Mouse (Mus musculus): ENCODE measurements around the gene Madcam1.
A peak's percentile ranks its signal among the peaks of the same experiment; 100 is the strongest.
"Not testable (repeated sequence)": the region's sequence is repeated elsewhere in the genome, so short reads cannot be mapped to it uniquely, and the experiment has no call there.

Madcam1 gene

GRCm38 (mm10) chr10:79687513-79687912, 23.2 kb downstream of the Madcam1 start:
- no peak for DNase-seq (ENCODE audit: low read depth in 1 of 2, low spot score in 2 of 2)

DNA sequence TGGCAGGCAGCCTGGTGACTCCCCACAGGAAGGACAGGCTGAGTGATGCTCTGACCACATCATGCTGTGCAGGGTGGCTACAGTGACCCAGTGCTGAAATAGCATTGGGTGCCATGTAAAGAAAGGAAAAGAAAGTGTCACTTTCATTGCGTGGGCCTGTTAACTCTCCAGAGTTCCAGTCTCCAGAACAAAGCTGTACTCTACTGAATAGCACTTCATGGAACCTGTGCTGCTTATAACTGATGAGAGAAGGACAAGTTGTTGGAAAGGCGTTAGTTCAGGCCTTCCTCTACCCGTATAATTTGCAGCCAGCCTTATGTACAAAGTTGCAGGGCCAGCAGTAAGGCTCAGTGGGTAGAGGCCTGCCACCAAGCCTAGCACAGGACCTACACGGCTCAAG, 24.4 kb downstream of the Madcam1 start, which contains the start of gene Gzmm:
Gene Gzmm, plus strand, starts transcription at position 301 of the 400 bp plus-strand sequence.
- no peak for DNase-seq (ENCODE audit: low read depth in 1 of 2, low spot score in 2 of 2)

GRCm38 (mm10) chr10:79689178-79689577, 24.8 kb downstream of the Madcam1 start:
- no peak for DNase-seq (ENCODE audit: low read depth in 1 of 2, low spot score in 2 of 2)

DNA sequence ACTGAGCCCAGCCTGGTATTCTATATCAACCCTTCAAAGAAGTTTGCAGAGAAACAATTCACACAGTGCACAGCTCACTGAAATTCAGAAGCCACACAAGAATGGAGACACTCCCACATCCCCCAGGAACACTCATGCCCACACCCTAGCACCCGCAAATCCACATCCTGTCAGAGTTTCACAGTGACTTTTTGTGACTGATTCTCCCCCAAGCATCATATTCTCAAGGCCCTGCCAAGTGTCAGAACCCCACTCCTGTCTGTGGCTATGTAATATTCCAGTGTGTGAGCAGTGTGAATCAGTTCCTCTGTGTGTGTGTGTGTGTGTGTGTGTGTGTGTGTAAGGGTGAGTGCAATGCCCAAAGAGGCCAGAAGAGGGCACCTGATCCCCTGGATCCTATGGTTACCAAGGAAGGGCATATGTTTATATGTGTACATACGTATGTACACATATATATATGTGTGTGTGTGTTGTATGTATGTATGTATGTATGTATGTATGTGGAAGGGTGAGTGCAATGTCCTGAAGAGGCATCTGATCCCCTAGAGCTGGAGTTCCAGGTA, 27.7 kb downstream of the Madcam1 start:
- no peak for DNase-seq (ENCODE audit: low read depth in 1 of 2, low spot score in 2 of 2)

GRCm38 (mm10) chr10:79693580-79694378, 29.4 kb downstream of the Madcam1 start:
- no peak for DNase-seq (ENCODE audit: low read depth in 1 of 2, low spot score in 2 of 2)

DNA sequence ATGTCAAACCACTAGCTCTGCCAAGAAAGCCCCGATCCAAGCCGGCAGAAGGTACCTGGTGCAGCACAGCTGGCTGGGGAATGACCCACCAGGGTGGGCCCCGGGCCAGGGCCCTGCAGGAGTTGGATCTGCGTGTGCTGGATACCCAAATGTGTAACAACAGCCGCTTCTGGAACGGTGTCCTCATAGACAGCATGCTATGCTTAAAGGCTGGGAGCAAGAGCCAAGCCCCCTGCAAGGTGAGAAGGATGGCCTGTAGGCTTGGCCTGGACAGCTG, 30.0 kb downstream of the Madcam1 start:
- DNase-seq (ENCODE audit: low read depth in 1 of 2, low spot score in 2 of 2) = no peak

DNA sequence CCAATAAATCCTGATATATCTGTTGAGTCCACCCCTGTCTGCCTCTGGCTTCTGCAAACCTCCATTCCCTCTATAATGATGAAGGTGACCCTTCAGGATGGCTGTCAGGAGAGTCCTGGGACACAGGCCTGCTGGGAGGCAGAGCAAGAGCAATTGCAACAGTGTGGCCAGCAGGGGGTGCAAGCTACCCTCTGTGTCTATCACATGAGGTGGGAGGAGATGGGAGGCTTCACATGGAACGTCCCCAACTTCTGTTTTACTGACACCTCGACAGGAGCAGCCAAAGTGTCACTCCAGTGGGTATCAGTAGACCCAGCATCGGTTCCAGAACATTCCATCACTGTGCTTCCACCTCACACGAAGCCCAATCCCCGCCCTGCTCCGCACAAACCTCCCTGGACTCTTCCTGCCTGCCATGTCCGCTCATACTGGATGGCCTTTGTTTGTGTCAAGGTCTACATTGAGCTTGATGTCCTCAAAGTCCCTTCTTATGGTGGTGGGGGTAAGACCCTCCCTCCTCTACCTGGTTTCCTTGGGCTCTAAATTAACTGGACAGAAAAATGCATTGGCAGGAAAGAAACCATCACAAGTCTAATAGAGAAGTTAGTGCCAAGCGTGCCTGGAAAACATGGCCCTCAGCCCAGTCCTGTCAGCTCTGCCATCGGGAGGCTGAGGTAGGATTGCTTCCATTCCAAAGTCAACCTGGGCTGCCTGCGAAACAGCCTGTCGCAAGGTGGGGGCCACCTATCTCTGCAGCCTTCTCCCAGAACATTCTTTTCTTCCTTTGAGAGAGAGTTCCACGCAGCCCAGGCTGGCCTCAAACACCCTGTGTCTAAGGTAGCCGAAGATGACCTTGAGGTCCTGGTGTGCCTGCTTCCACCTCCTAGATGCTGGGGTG, 31.1 kb downstream of the Madcam1 start:
- DNase-seq (ENCODE audit: low read depth in 1 of 2, low spot score in 2 of 2) = peak in 1 of 2 experiments; percentile 60

DNA sequence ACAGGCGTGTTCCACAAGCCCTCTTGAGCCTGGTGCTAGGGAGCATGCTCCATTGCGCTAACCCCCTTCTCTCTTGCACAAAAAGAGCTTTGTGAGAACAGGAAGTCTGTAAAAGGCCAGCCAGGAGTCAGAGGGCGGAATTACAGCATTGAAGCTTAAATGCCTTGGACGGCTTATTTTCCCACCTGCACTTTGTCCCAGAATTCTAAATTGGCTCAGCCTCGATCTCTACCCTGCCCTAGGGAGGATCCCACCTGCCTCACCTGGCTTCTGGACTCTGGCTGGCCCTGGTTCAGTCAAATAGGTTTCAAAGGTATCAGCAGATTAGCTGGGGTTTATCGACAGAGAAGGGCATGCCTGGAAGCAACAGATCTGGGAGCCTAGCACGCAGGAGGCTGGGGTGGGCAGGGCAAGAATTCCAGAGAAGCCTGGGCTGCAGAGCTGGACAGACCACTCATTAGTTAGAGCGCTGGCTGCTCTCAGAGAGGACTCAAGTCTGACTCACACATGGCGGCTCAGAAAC, 31.8 kb downstream of the Madcam1 start:
- no peak for DNase-seq (ENCODE audit: low read depth in 1 of 2, low spot score in 2 of 2)

DNA sequence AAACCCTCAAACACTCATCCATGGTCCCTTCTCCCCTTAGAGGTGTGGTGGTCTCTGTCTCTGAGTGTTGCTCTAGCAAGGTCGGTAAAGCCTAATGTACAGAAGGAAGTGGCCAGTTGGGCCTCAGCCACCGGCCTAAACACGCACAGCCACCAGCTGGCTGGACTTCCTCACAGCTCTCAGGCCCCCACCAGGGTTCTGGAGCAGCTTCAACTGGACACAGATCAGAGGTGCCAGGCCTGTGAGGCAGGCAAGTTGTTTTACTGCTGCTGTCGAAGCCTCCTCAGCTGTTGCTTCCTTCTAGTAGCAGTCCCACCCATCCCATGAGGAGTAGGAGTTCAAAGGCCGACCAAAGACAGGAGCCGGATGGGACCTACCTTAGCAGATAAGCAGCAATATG, 33.6 kb downstream of the Madcam1 start:
- no peak for DNase-seq (ENCODE audit: low read depth in 1 of 2, low spot score in 2 of 2)

DNA sequence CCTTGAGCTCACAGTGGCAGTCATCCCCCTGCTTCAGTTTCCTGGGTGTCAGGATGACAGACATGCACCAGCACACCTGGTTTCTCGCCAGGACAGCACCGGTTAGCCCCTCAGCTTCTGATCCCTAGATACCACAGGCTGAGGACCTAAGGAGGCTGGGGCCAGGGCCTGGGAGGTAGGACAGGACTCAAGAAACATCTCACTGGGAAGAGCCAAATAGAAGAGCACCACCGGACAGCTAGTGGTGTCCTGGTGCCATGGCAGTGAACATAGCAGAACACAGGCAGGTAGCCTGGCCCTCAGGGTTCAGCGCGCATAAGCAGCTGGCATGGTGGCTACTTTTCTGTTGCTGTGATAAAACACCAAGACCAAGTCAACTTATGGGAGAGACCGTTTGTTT, 34.1 kb downstream of the Madcam1 start:
- no peak for DNase-seq (ENCODE audit: low read depth in 1 of 2, low spot score in 2 of 2)

DNA sequence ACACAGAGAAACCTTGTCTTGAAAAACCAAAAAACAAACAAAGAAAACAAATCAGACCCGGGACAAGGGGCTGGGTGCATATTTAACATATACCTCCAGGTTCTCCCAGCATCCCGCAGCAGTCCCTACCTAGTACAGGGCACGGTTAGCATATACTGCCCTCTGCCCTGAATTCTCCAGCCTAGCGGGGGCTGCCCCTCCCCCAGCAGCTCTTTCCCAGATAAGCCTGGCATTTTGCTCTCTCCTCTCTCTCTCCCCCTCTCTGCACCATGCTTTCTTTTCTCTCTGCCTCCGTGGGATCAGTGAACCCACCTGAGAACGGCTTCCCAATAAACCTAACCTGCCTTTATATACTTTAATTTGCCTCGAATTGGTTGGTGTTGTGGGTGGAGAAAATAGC, 36.3 kb downstream of the Madcam1 start:
- DNase-seq (ENCODE audit: low read depth in 1 of 2, low spot score in 2 of 2) = no peak

GRCm38 (mm10) chr10:79701443-79702129, 37.2 kb downstream of the Madcam1 start:
- no peak for DNase-seq (ENCODE audit: low read depth in 1 of 2, low spot score in 2 of 2)

DNA sequence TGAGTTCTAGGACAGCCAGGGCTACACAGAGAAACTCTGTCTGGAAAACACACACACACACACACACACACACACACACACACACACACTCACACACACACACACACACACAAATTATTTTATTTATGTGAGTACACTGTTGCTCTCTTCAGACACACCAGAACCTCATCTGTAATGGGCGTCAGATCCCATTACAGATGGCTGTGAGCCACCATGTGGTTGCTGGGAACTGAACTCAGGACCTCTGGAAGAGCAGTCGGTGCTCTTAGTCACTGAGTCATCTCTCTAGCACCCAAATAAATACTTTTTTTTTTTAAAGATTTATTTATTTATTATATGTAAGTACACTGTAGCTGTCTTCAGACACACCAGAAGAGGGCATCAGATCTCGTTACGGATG, 38.6 kb downstream of the Madcam1 start:
- not testable (repeated sequence) for DNase-seq (ENCODE audit: low read depth in 1 of 2, low spot score in 2 of 2)

GRCm38 (mm10) chr10:79703541-79703940, 39.2 kb downstream of the Madcam1 start:
- no peak for DNase-seq (ENCODE audit: low read depth in 1 of 2, low spot score in 2 of 2)

- DNase-seq (ENCODE audit: low read depth in 1 of 2, low spot score in 2 of 2) = peak; percentile 94 to 97
Measured at GRCm38 (mm10) chr10:79704065-79704969, 40.0 kb downstream of the Madcam1 start, which contains the start of gene Bsg. Gene Bsg (plus strand): TSS chr10:79704491.

- DNase-seq (ENCODE audit: low read depth in 1 of 2, low spot score in 2 of 2) = no peak
Measured at GRCm38 (mm10) chr10:79704970-79705360, 40.6 kb downstream of the Madcam1 start.

DNA sequence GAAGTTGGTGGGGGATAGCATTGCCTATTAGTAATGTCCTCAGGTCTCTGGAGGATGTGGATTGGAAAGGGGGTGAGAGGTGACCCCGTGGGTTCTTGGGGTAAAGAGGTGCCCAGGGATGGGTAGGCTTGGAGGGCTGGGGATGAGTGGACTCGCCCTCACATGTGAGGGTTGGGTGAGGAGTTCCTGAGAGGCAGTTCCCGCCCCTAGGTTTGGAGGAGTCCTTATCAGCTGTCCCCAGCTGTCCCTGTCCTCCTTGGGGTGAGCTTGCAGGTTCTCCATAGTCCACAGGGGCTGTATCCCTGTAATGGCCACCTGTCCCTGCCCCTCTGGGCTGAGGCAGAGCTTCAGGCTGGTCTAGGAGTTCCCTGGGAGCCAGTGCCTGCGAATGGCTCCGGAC, 41.6 kb downstream of the Madcam1 start:
- no peak for DNase-seq (ENCODE audit: low read depth in 1 of 2, low spot score in 2 of 2)

- no peak for DNase-seq (ENCODE audit: low read depth in 1 of 2, low spot score in 2 of 2)
Measured at GRCm38 (mm10) chr10:79706406-79707094, 42.2 kb downstream of the Madcam1 start.

- no peak for DNase-seq (ENCODE audit: low read depth in 1 of 2, low spot score in 2 of 2)
Measured at GRCm38 (mm10) chr10:79707162-79707561, 42.8 kb downstream of the Madcam1 start.
